ENCODE assay signal across 23 mouse cellular contexts in the genomic region with DNA sequence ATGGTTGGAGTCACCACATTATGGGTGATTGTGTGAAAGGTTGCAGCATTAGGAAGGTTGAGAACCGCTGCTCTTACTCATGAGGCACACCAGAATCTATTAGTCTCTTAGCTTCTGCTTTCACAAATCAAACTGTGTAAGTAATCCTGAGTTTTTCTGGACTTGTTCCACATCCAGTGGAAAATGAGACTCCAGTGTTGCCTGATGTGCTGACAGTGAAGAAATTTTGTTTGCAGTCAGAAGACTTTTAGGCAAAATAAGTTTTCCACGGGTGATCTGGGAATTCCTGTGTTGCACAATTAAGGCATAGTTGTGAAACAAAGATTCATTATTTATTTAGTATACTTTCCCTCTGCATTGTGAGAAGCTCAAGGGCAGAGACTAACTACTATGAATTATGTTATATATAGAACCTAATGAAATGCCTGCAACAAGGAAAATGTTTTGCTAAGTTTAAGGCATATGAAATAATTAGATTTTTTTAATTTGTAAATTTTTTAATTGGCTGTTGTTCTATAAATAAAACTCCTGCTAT.
DNase-seq lines count a peak whose midpoint lies in the region; ATAC-seq and TF ChIP-seq lines count a peak whose summit lies in the region.
"Had no signal": no experiment of that assay in that cellular context is flagged by ENCODE, and none has a peak within 500 bp of the region (broad histone marks: within the 10 kb centered on the region; RNA-seq: fewer than 3 reads in every experiment).

No protein-coding gene starts in this region.

- H3K36me3 ChIP-seq in lung, embryonic 14.5 days (ENCODE audit: insufficient read depth): no peaks in the 10 kb centered on the region
- H3K36me3 ChIP-seq in lung, postnatal 0 days (ENCODE audit: insufficient read depth, low read length): no peaks in the 10 kb centered on the region
- H3K36me3 ChIP-seq in hindbrain, embryonic 14.5 days (replicated peaks; ENCODE audit: control insufficient read depth, insufficient read depth): no peaks in the 10 kb centered on the region
- H3K36me3 ChIP-seq: embryonic facial prominence, embryonic 12.5 days; forebrain, embryonic 15.5 days; heart, embryonic 13.5 days; neural tube, embryonic 12.5 days had no signal

- H3K27ac ChIP-seq in lung, embryonic 14.5 days (ENCODE audit: low read depth): no peak overlapping the region
- H3K27ac ChIP-seq in bone marrow macrophage, adult 2 months (ENCODE audit: insufficient read depth, low read depth, low read length): peak overlapping the region; percentile 74
- H3K27ac ChIP-seq in lung, postnatal 0 days (ENCODE audit: low read length): no peak overlapping the region
- H3K27ac ChIP-seq in hindbrain, embryonic 14.5 days: no peak overlapping the region
- H3K27ac ChIP-seq: embryonic facial prominence, embryonic 12.5 days; forebrain, embryonic 15.5 days; heart, embryonic 13.5 days; neural tube, embryonic 12.5 days had no signal

- no peak for TF ChIP-seq CTCF in lung, embryonic 14.5 days (IDR thresholded peaks at IDR 0.05; ENCODE audit: low read depth)
- TF ChIP-seq CTCF in bone marrow macrophage, adult 2 months (IDR thresholded peaks at IDR 0.05; ENCODE audit: low read depth, low read length): no peak
- TF ChIP-seq CTCF in lung, postnatal 0 days (IDR thresholded peaks at IDR 0.05): no peak

- no peaks in the 10 kb centered on the region for H3K27me3 ChIP-seq in lung, embryonic 14.5 days (ENCODE audit: insufficient read depth, low read length)
- H3K27me3 ChIP-seq in lung, postnatal 0 days (replicated peaks; ENCODE audit: insufficient read depth, low read length): no peaks in the 10 kb centered on the region
- no peaks in the 10 kb centered on the region for H3K27me3 ChIP-seq in hindbrain, embryonic 14.5 days (ENCODE audit: control insufficient read depth, insufficient read depth, low read length)
- H3K27me3 ChIP-seq: embryonic facial prominence, embryonic 12.5 days; forebrain, embryonic 15.5 days; heart, embryonic 13.5 days; megakaryocyte, embryonic 14.5 days; neural tube, embryonic 12.5 days had no signal

- peak; percentile 63; the same call in 1 of the 2 replicates for ATAC-seq in lung, embryonic 14.5 days (ENCODE audit: insufficient read depth)
- ATAC-seq in lung, postnatal 0 days: peak; percentile 44
- ATAC-seq in erythroblast, adult 5-6 weeks (replicated peaks; ENCODE audit: low FRiP score, poor library complexity, severe bottlenecking): no peak
- no peak for ATAC-seq in hindbrain, embryonic 14.5 days (ENCODE audit: low FRiP score)
- ATAC-seq: forebrain, embryonic 15.5 days; intestine, postnatal 0 days; liver, postnatal 0 days had no signal

- no peak overlapping the region for H3K4me3 ChIP-seq in lung, embryonic 14.5 days (ENCODE audit: low read depth, low read length)
- H3K4me3 ChIP-seq in bone marrow macrophage, adult 2 months (ENCODE audit: insufficient read depth, low read length): no peak overlapping the region
- H3K4me3 ChIP-seq in lung, postnatal 0 days (ENCODE audit: low read depth, low read length): no peak overlapping the region
- H3K4me3 ChIP-seq in hindbrain, embryonic 14.5 days (replicated peaks; ENCODE audit: low read length): no peak overlapping the region
- H3K4me3 ChIP-seq: embryonic facial prominence, embryonic 12.5 days; forebrain, embryonic 15.5 days; heart, embryonic 13.5 days; megakaryocyte, embryonic 14.5 days; neural tube, embryonic 12.5 days had no signal

- no peaks in the 10 kb centered on the region for H3K4me1 ChIP-seq in lung, embryonic 14.5 days (ENCODE audit: insufficient read depth)
- H3K4me1 ChIP-seq in bone marrow macrophage, adult 2 months (ENCODE audit: control insufficient read depth, insufficient read depth, low read length): peaks cover 11% of the 10 kb centered on the region
- H3K4me1 ChIP-seq in lung, postnatal 0 days (ENCODE audit: insufficient read depth, low read depth, low read length): no peaks in the 10 kb centered on the region
- no peaks in the 10 kb centered on the region for H3K4me1 ChIP-seq in hindbrain, embryonic 14.5 days (replicated peaks; ENCODE audit: control insufficient read depth, insufficient read depth, low read length)
- H3K4me1 ChIP-seq: embryonic facial prominence, embryonic 12.5 days; forebrain, embryonic 15.5 days; heart, embryonic 13.5 days; megakaryocyte, embryonic 14.5 days; neural tube, embryonic 12.5 days had no signal

- no peak for TF ChIP-seq POLR2A in bone marrow macrophage, adult 2 months (IDR thresholded peaks at IDR 0.05; ENCODE audit: borderline replicate concordance, low read depth, low read length)

- H3K4me2 ChIP-seq in lung, embryonic 14.5 days: no peak overlapping the region
- no peak overlapping the region for H3K4me2 ChIP-seq in lung, postnatal 0 days (replicated peaks; ENCODE audit: low read depth, low read length)
- no peak overlapping the region for H3K4me2 ChIP-seq in hindbrain, embryonic 14.5 days (replicated peaks)
- H3K4me2 ChIP-seq: embryonic facial prominence, embryonic 12.5 days; forebrain, embryonic 15.5 days; heart, embryonic 13.5 days; neural tube, embryonic 12.5 days had no signal

- DNase-seq in lung, embryonic 14.5 days: peak; percentile 76
- DNase-seq in lung, postnatal 4 days: no peak
- DNase-seq in lung, postnatal 0 days (ENCODE audit: low spot score): peak; percentile 77
- no peak for DNase-seq in hindbrain, embryonic 14.5 days (ENCODE audit: low spot score)
- no peak for DNase-seq in layer of hippocampus, postnatal 14 days (ENCODE audit: low spot score in 2 of 2)
- DNase-seq: cerebellum, adult 18-20 months; cerebellum, postnatal 14 days; gastrocnemius, postnatal 14 days; heart, postnatal 14 days; kidney, postnatal 25 days; liver; liver, postnatal 0 days; midbrain, embryonic 14.5 days; right cerebral cortex, postnatal 14 days; thymus, postnatal 25 days had no signal

- no peaks in the 10 kb centered on the region for H3K9me3 ChIP-seq in lung, embryonic 14.5 days (ENCODE audit: low read depth, low read length)
- no peaks in the 10 kb centered on the region for H3K9me3 ChIP-seq in lung, postnatal 0 days (ENCODE audit: low read length)
- H3K9me3 ChIP-seq in hindbrain, embryonic 14.5 days (ENCODE audit: control insufficient read depth, low read length): no peaks in the 10 kb centered on the region
- H3K9me3 ChIP-seq: embryonic facial prominence, embryonic 12.5 days; forebrain, embryonic 15.5 days; heart, embryonic 13.5 days; megakaryocyte, embryonic 14.5 days; neural tube, embryonic 12.5 days had no signal

- TF ChIP-seq EP300 in lung, postnatal 0 days (IDR thresholded peaks at IDR 0.05): no peak

- WGBS in lung, embryonic 14.5 days: 34% methylated on average over 2 of the region's 2 CpGs
- WGBS in lung, postnatal 0 days: 45% methylated on average over 2 of the region's 2 CpGs
- WGBS in hindbrain, embryonic 14.5 days: 78% methylated on average over 2 of the region's 2 CpGs

- H3K9ac ChIP-seq in lung, embryonic 14.5 days: no peak overlapping the region
- no peak overlapping the region for H3K9ac ChIP-seq in lung, postnatal 0 days (replicated peaks; ENCODE audit: low read depth)
- no peak overlapping the region for H3K9ac ChIP-seq in hindbrain, embryonic 14.5 days
- H3K9ac ChIP-seq: embryonic facial prominence, embryonic 12.5 days; forebrain, embryonic 15.5 days; heart, embryonic 13.5 days; liver, postnatal 0 days; neural tube, embryonic 12.5 days had no signal

Comparison
In these comparisons a context has a peak if more than half of its experiments do, and no peak if none do; other contexts are left out.
1. DNase-seq: peak in lung, embryonic 14.5 days (single experiment) and lung, postnatal 0 days (single experiment); none in lung, postnatal 4 days (0 of 2), hindbrain, embryonic 14.5 days (single experiment) and layer of hippocampus, postnatal 14 days (0 of 2).
2. ATAC-seq: peak in lung, embryonic 14.5 days (single experiment) and lung, postnatal 0 days (single experiment); none in erythroblast, adult 5-6 weeks (single experiment) and hindbrain, embryonic 14.5 days (single experiment).